Mouse (Mus musculus): ENCODE measurements at regions not wholly inside any gene's neighbourhood (a gene's known extent, or its start where the extent isn't known, plus 50 kb on each side); places are given as distances from the start of the nearest gene placed in this dataset.

GRCm38 (mm10) chr2:48624040-48624439 is 189.9 kb upstream of the Acvr2a start:
- DNase-seq (ENCODE audit: low spot score in 2 of 2) = no peak

- no peak for DNase-seq (ENCODE audit: low spot score in 2 of 2)
Measured at GRCm38 (mm10) chr2:48624461-48624860, 189.4 kb upstream of the Acvr2a start.

- DNase-seq (ENCODE audit: low spot score in 2 of 2) = no peak
Measured at GRCm38 (mm10) chr2:48627011-48627410, 186.9 kb upstream of the Acvr2a start.

- DNase-seq (ENCODE audit: low spot score in 2 of 2) = no peak
Measured at GRCm38 (mm10) chr2:48629106-48630050, 184.5 kb upstream of the Acvr2a start.

GRCm38 (mm10) chr2:48634456-48635174 is 179.3 kb upstream of the Acvr2a start:
- peak in 1 of 2 experiments; percentile 50 for DNase-seq (ENCODE audit: low spot score in 2 of 2)

- DNase-seq (ENCODE audit: low spot score in 2 of 2) = no peak
Measured at GRCm38 (mm10) chr2:48636108-48636507, 177.8 kb upstream of the Acvr2a start.

- no peak for DNase-seq (ENCODE audit: low spot score in 2 of 2)
Measured at GRCm38 (mm10) chr2:48644114-48644513, 169.8 kb upstream of the Acvr2a start.

- no peak for DNase-seq (ENCODE audit: low spot score in 2 of 2)
Measured at GRCm38 (mm10) chr2:48650281-48650680, 163.6 kb upstream of the Acvr2a start.

- DNase-seq (ENCODE audit: low spot score in 2 of 2) = no peak
Measured at GRCm38 (mm10) chr2:48661222-48661621, 152.7 kb upstream of the Acvr2a start.

GRCm38 (mm10) chr2:48665103-48665502 is 148.8 kb upstream of the Acvr2a start:
- DNase-seq (ENCODE audit: low spot score in 2 of 2) = no peak

GRCm38 (mm10) chr2:48689098-48689497 is 124.8 kb upstream of the Acvr2a start:
- DNase-seq (ENCODE audit: low spot score in 2 of 2) = no peak

GRCm38 (mm10) chr2:48694509-48694908 is 119.4 kb upstream of the Acvr2a start:
- no peak for DNase-seq (ENCODE audit: low spot score in 2 of 2)

GRCm38 (mm10) chr2:48700886-48701285 is 113.0 kb upstream of the Acvr2a start:
- DNase-seq (ENCODE audit: low spot score in 2 of 2) = no peak

GRCm38 (mm10) chr2:48705103-48705804 is 108.7 kb upstream of the Acvr2a start:
- DNase-seq (ENCODE audit: low spot score in 2 of 2) = no peak

- no peak for DNase-seq (ENCODE audit: low spot score in 2 of 2)
Measured at GRCm38 (mm10) chr2:48705805-48706150, 108.1 kb upstream of the Acvr2a start.

GRCm38 (mm10) chr2:48706188-48706587 is 107.7 kb upstream of the Acvr2a start:
- DNase-seq (ENCODE audit: low spot score in 2 of 2) = no peak

- DNase-seq (ENCODE audit: low spot score in 2 of 2) = no peak
Measured at GRCm38 (mm10) chr2:48716206-48716605, 97.7 kb upstream of the Acvr2a start.

- no peak for DNase-seq (ENCODE audit: low spot score in 2 of 2)
Measured at GRCm38 (mm10) chr2:48717770-48718169, 96.1 kb upstream of the Acvr2a start.

GRCm38 (mm10) chr2:48718261-48718660 is 95.6 kb upstream of the Acvr2a start:
- DNase-seq (ENCODE audit: low spot score in 2 of 2) = no peak

GRCm38 (mm10) chr2:48730780-48731179 is 83.1 kb upstream of the Acvr2a start:
- no peak for DNase-seq (ENCODE audit: low spot score in 2 of 2)

- no peak for DNase-seq (ENCODE audit: low spot score in 2 of 2)
Measured at GRCm38 (mm10) chr2:48733936-48734335, 80.0 kb upstream of the Acvr2a start.

GRCm38 (mm10) chr2:48734521-48734920 is 79.4 kb upstream of the Acvr2a start:
- no peak for DNase-seq (ENCODE audit: low spot score in 2 of 2)
